Mouse (Mus musculus): Measurements from ENCODE around the gene Spdef.

Spdef gene

GRCm38 (mm10) chr17:27724327-27724726 is 4.4 kb downstream of the Spdef start:
- DNase-seq = no peak

- no peak for DNase-seq
These were observed 7.6 kb downstream of the Spdef start for GRCm38 (mm10) chr17:27721125-27721664.

- DNase-seq = no peak
These were observed 8.4 kb downstream of the Spdef start for GRCm38 (mm10) chr17:27720326-27720725.

GRCm38 (mm10) chr17:27719663-27720062 is 9.1 kb downstream of the Spdef start:
- no peak for DNase-seq

GRCm38 (mm10) chr17:27718250-27718649 is 10.5 kb downstream of the Spdef start:
- no peak for DNase-seq

GRCm38 (mm10) chr17:27716804-27717203 is 12.0 kb downstream of the Spdef start:
- DNase-seq = no peak

- DNase-seq = no peak
These were observed 15.9 kb downstream of the Spdef start for GRCm38 (mm10) chr17:27712832-27713231.

GRCm38 (mm10) chr17:27709650-27710049 is 19.1 kb downstream of the Spdef start:
- DNase-seq = no peak

- DNase-seq = peak; percentile 46
These were observed 20.6 kb downstream of the Spdef start for GRCm38 (mm10) chr17:27707954-27708661.

GRCm38 (mm10) chr17:27705661-27706060 is 23.1 kb downstream of the Spdef start:
- DNase-seq = no peak

- no peak for DNase-seq
These were observed 24.7 kb downstream of the Spdef start for GRCm38 (mm10) chr17:27703961-27704621.

- peak; percentile 31 for DNase-seq
These were observed 26.2 kb downstream of the Spdef start for GRCm38 (mm10) chr17:27702518-27702917.

GRCm38 (mm10) chr17:27701856-27702255 is 26.9 kb downstream of the Spdef start:
- no peak for DNase-seq

- no peak for DNase-seq
These were observed 27.9 kb downstream of the Spdef start for GRCm38 (mm10) chr17:27700812-27701211.

GRCm38 (mm10) chr17:27699641-27700244 is 29.0 kb downstream of the Spdef start:
- no peak for DNase-seq

GRCm38 (mm10) chr17:27690993-27691693 is 37.6 kb downstream of the Spdef start:
- DNase-seq = no peak

- no peak for DNase-seq
These were observed 42.4 kb downstream of the Spdef start for GRCm38 (mm10) chr17:27686395-27686794.

- DNase-seq = no peak
These were observed 43.2 kb downstream of the Spdef start for GRCm38 (mm10) chr17:27685550-27685913.

GRCm38 (mm10) chr17:27684886-27685549 is 43.7 kb downstream of the Spdef start:
- peak; percentile 41 for DNase-seq

- no peak for DNase-seq
These were observed 49.6 kb downstream of the Spdef start for GRCm38 (mm10) chr17:27678924-27679813.

- DNase-seq = no peak
These were observed 51.0 kb downstream of the Spdef start for GRCm38 (mm10) chr17:27677756-27678155.

GRCm38 (mm10) chr17:27676270-27676669 is 52.5 kb downstream of the Spdef start:
- DNase-seq = no peak

Data from thymus, postnatal 25 days (tissue).